In the genomic region with DNA sequence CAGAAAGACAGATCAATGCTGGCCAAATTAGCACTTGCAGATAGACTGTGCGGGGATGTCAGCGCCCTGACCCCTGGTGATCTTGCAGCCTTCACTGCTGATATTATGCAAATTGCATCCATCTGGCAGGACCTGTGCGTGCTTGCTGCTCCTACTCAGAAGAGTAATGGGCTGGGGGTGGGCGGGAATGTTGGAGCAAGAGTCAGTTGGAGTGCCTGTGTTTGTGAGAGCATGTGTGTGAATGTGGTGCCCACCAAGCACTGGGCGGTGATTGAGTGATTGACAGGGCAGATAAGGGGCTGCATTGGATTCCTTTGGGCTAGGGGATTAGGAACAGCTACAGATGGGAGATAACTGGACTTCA, we compare ENCODE assay signal across 18 mouse cellular contexts. TPM values are rescaled to one million over a fixed set of nuclear protein-coding genes. Genes with fewer than 3 reads are reported as not detected.
DNase-seq lines count a peak whose midpoint lies in the region; ATAC-seq and TF ChIP-seq lines count a peak whose summit lies in the region.
"Had no signal": no experiment of that assay in that cellular context is flagged by ENCODE, and none has a peak within 500 bp of the region (broad histone marks: within the 10 kb centered on the region; RNA-seq: fewer than 3 reads in every experiment).

No protein-coding gene starts in this region.

- TF ChIP-seq EP300 in liver, postnatal 0 days (IDR thresholded peaks at IDR 0.05; ENCODE audit: low read depth) = no peak

- no peak overlapping the region for H3K4me3 ChIP-seq in heart, embryonic 10.5 days
- H3K4me3 ChIP-seq in hindbrain, embryonic 11.5 days (ENCODE audit: low read depth, low read length) = no peak overlapping the region
- no peak overlapping the region for H3K4me3 ChIP-seq in midbrain, embryonic 12.5 days
- H3K4me3 ChIP-seq in liver, postnatal 0 days (ENCODE audit: low read depth, low read length) = no peak overlapping the region
- H3K4me3 ChIP-seq: heart, embryonic 12.5 days; limb, embryonic 13.5 days; liver, embryonic 15.5 days had no signal

- no peak overlapping the region for H3K9ac ChIP-seq in hindbrain, embryonic 11.5 days (ENCODE audit: low read depth, low read length)
- no peak overlapping the region for H3K9ac ChIP-seq in midbrain, embryonic 12.5 days (replicated peaks)
- H3K9ac ChIP-seq in liver, postnatal 0 days (replicated peaks) = no peak overlapping the region
- H3K9ac ChIP-seq: heart, embryonic 12.5 days; limb, embryonic 13.5 days; liver, embryonic 15.5 days had no signal

- H3K9me3 ChIP-seq in heart, embryonic 10.5 days = no peaks in the 10 kb centered on the region
- H3K9me3 ChIP-seq in hindbrain, embryonic 11.5 days (ENCODE audit: control insufficient read depth, low read length) = no peaks in the 10 kb centered on the region
- H3K9me3 ChIP-seq in midbrain, embryonic 12.5 days = no peaks in the 10 kb centered on the region
- H3K9me3 ChIP-seq in liver, postnatal 0 days (ENCODE audit: low read length) = no peaks in the 10 kb centered on the region
- H3K9me3 ChIP-seq: heart, embryonic 12.5 days; limb, embryonic 13.5 days; liver, embryonic 15.5 days had no signal

- peaks cover 6% of the 10 kb centered on the region; the same call in 1 of the 2 replicates for H3K36me3 ChIP-seq in heart, embryonic 10.5 days
- no peaks in the 10 kb centered on the region for H3K36me3 ChIP-seq in hindbrain, embryonic 11.5 days (ENCODE audit: control insufficient read depth, insufficient read depth, low read length)
- H3K36me3 ChIP-seq in midbrain, embryonic 12.5 days = no peaks in the 10 kb centered on the region
- peaks cover 2% of the 10 kb centered on the region for H3K36me3 ChIP-seq in liver, postnatal 0 days (replicated peaks; ENCODE audit: insufficient read depth, low read length)

- no peak for DNase-seq in heart, embryonic 10.5 days (ENCODE audit: low spot score)
- DNase-seq in heart, adult 18-20 months = no peak
- peak; percentile 52 for DNase-seq in embryo, embryonic 9.5 days (ENCODE audit: extremely low spot score)
- DNase-seq in hindbrain, embryonic 11.5 days (ENCODE audit: low spot score) = peak; percentile 53
- no peak for DNase-seq in right cerebral cortex, adult 2 months (ENCODE audit: low spot score in 2 of 2)
- DNase-seq in liver, postnatal 0 days = no peak
- DNase-seq in adrenal gland, postnatal 25 days = no peak
- DNase-seq: cerebellum, postnatal 36 days; gastrocnemius, postnatal 36 days; kidney, adult 8-10 months; thymus, postnatal 25 days had no signal

- WGBS in heart, embryonic 10.5 days = 21% methylated on average over 5 of the region's 5 CpGs
- WGBS in hindbrain, embryonic 11.5 days = 35% methylated on average over 5 of the region's 5 CpGs
- 42% methylated on average over 5 of the region's 5 CpGs for WGBS in midbrain, embryonic 12.5 days
- 81% methylated on average over 5 of the region's 5 CpGs for WGBS in liver, postnatal 0 days (ENCODE audit: insufficient replicate concordance)

- no peak for TF ChIP-seq CTCF in liver, postnatal 0 days (IDR thresholded peaks at IDR 0.05; ENCODE audit: low read depth)

- no peaks in the 10 kb centered on the region for H3K27me3 ChIP-seq in heart, embryonic 10.5 days (ENCODE audit: insufficient read depth, poor library complexity, severe bottlenecking)
- no peaks in the 10 kb centered on the region for H3K27me3 ChIP-seq in hindbrain, embryonic 11.5 days (ENCODE audit: control insufficient read depth, insufficient read depth, low read length)
- peaks cover 9% of the 10 kb centered on the region; the same call in 1 of the 2 replicates for H3K27me3 ChIP-seq in midbrain, embryonic 12.5 days
- H3K27me3 ChIP-seq in liver, postnatal 0 days (ENCODE audit: insufficient read depth, low read length) = no peaks in the 10 kb centered on the region
- H3K27me3 ChIP-seq: CH12.LX; heart, embryonic 12.5 days; limb, embryonic 13.5 days; liver, embryonic 15.5 days had no signal

- H3K27ac ChIP-seq in heart, embryonic 10.5 days = peak overlapping the region; percentile 62; the same call in 1 of the 2 replicates
- H3K27ac ChIP-seq in hindbrain, embryonic 11.5 days (ENCODE audit: low read depth, low read length) = peak overlapping the region; percentile 18; the same call in 1 of the 2 replicates
- peak overlapping the region; percentile 81 for H3K27ac ChIP-seq in midbrain, embryonic 12.5 days (replicated peaks)
- H3K27ac ChIP-seq in liver, postnatal 0 days (ENCODE audit: low read depth) = no peak overlapping the region
- H3K27ac ChIP-seq: liver, embryonic 15.5 days; macrophage had no signal

- peak; percentile 58; the same call in 1 of the 2 replicates for ATAC-seq in hindbrain, embryonic 11.5 days (ENCODE audit: low FRiP score)
- ATAC-seq in midbrain, embryonic 12.5 days (ENCODE audit: low FRiP score, low read depth) = peak; percentile 35; the same call in 1 of the 2 replicates
- ATAC-seq in liver, postnatal 0 days = no peak
- ATAC-seq: activated CD4-positive, CD25-positive, alpha-beta regulatory T cell, adult 4 months had no signal

- H3K4me1 ChIP-seq in heart, embryonic 10.5 days = peaks cover 68% of the 10 kb centered on the region
- peaks cover 17% of the 10 kb centered on the region for H3K4me1 ChIP-seq in hindbrain, embryonic 11.5 days (replicated peaks; ENCODE audit: control insufficient read depth, insufficient read depth, low read length)
- peaks cover 76% of the 10 kb centered on the region for H3K4me1 ChIP-seq in midbrain, embryonic 12.5 days
- no peaks in the 10 kb centered on the region for H3K4me1 ChIP-seq in liver, postnatal 0 days (ENCODE audit: insufficient read depth)

- H3K4me2 ChIP-seq in hindbrain, embryonic 11.5 days (replicated peaks; ENCODE audit: low read depth, low read length) = no peak overlapping the region
- no peak overlapping the region for H3K4me2 ChIP-seq in midbrain, embryonic 12.5 days (replicated peaks)
- no peak overlapping the region for H3K4me2 ChIP-seq in liver, postnatal 0 days (ENCODE audit: low read depth, low read length)
- H3K4me2 ChIP-seq: heart, embryonic 12.5 days; limb, embryonic 13.5 days; liver, embryonic 15.5 days had no signal

RNA-seq across cellular contexts. Expression of gene Dmap1, which starts 26.6 kb away (rescaled TPM):
- polyA plus RNA-seq in heart, embryonic 10.5 days (2016; fragmentation: Nextera tagmentation; extraction: Ambion mirVana) = 54.6 and 63.6 TPM in 2 replicates
- total RNA-seq in heart, adult 18-20 months (2021) = 10 to 100 TPM; 19.9 to 20.1 TPM
- polyA plus RNA-seq in hindbrain, embryonic 11.5 days (2014; fragmentation: Nextera tagmentation; extraction: Ambion mirVana) = 76.1 and 82.2 TPM in 2 replicates
- polyA plus RNA-seq in midbrain, embryonic 12.5 days (2016; fragmentation: Nextera tagmentation; extraction: Ambion mirVana) = 67.5 and 72.1 TPM in 2 replicates
- 14.6 TPM in 2 replicates for polyA plus RNA-seq in liver, postnatal 0 days (2015; fragmentation: Nextera tagmentation; extraction: Ambion mirVana)
- total RNA-seq in adrenal gland, postnatal 25 days (2021) = 26.7 and 32.7 TPM in 2 replicates

Comparison
In these comparisons a context has a peak if more than half of its experiments do, and no peak if none do; other contexts are left out.
1. DNase-seq: peak in embryo, embryonic 9.5 days (single experiment) and hindbrain, embryonic 11.5 days (single experiment); none in heart, embryonic 10.5 days (single experiment), heart, adult 18-20 months (0 of 2), right cerebral cortex, adult 2 months (0 of 2), liver, postnatal 0 days (single experiment) and adrenal gland, postnatal 25 days (single experiment).